Mouse (Mus musculus) liver, adult 2 months (tissue): Measurements from ENCODE around the gene Anapc16. TPM values are rescaled to one million over a fixed set of nuclear protein-coding genes. Genes with fewer than 3 reads are reported as not detected.

Source experiments
- DNase-seq: peaks from one replicate; pipeline ENCODE4 v3.0.0-alpha.2; 2011; ENCODE audit warnings: low read depth, low spot score; ENCODE audit errors: extremely low read depth
- H3K27ac ChIP-seq: fragments of 200-500 bp; replicated peaks from 2 replicates; pipeline ENCODE4 v1.5.1; 2012; ENCODE audit warnings: low read depth, mild to moderate bottlenecking, control low read depth, inconsistent platforms, low read length; ENCODE audit not compliant: insufficient read depth
- H3K27me3 ChIP-seq: fragments of 200-500 bp; 2 replicates; pipeline ENCODE4 v1.6.1; 2012; ENCODE audit warnings: mild to moderate bottlenecking, moderate library complexity, low read length, inconsistent platforms; ENCODE audit not compliant: control insufficient read depth, insufficient read depth
- H3K36me3 ChIP-seq: fragments of 200-500 bp; 2 replicates; pipeline ENCODE4 v1.6.1; 2012; ENCODE audit warnings: low read length, inconsistent platforms; ENCODE audit not compliant: control insufficient read depth, insufficient read depth
- H3K4me1 ChIP-seq: fragments of 200-500 bp; 2 replicates; pipeline ENCODE4 v1.6.1; 2011; ENCODE audit warnings: low read length; ENCODE audit not compliant: control insufficient read depth, insufficient read depth
- H3K4me3 ChIP-seq: fragments of 200-500 bp; 2 replicates; pipeline ENCODE4 v1.5.1; 2011; ENCODE audit warnings: low read depth, mild to moderate bottlenecking, control low read depth, low read length, moderate library complexity; ENCODE audit not compliant: insufficient read depth
- H3K79me2 ChIP-seq: fragments of 200-500 bp; 2 replicates; pipeline ENCODE4 v1.6.1; 2012; ENCODE audit warnings: inconsistent platforms, mild to moderate bottlenecking, low read length, moderate library complexity; ENCODE audit not compliant: control insufficient read depth, insufficient read depth
- H3K9ac ChIP-seq: fragments of 200-500 bp; 2 replicates; pipeline ENCODE4 v1.6.1; 2012; ENCODE audit warnings: low read depth, mild to moderate bottlenecking, control low read depth, inconsistent platforms, low read length
- CTCF ChIP-seq: fragments of 200-500 bp; IDR thresholded peaks from 2 replicates; pipeline ENCODE4 v1.5.1; 2011; ENCODE audit warnings: low read depth, low read length, control low read depth
- POLR2A ChIP-seq: fragments of 200-500 bp; IDR thresholded peaks from 2 replicates; pipeline ENCODE4 v1.6.1; 2011; ENCODE audit warnings: low read length, control low read depth; ENCODE audit not compliant: insufficient read depth; ENCODE audit errors: extremely low read depth
- WGBS: fragments of 180-500 bp; shearing (Covaris S2); methylation state at CpG from one replicate; pipeline ENCODE4 v1.1.7; 2018; 5-methylcytosine and 5-hydroxymethylcytosine counted together
- polyA plus RNA-seq: library from polyadenylated mRNA; depleted of rRNA; stranded (reverse); fragments of >200 nt; gene quantifications from 2 replicates; pipeline ENCODE4 v1.2.3, GENCODE M21; 2012; rRNA removed
- total RNA-seq: library from RNA; depleted of rRNA; stranded (reverse); fragments of >200 nt; gene quantifications from 2 replicates; pipeline ENCODE4 v1.2.3, GENCODE M21; 2014; rRNA removed

The Anapc16 gene
- total and polyA plus RNA-seq, 2 experiments = 22.8 to 48.9 TPM

DNA sequence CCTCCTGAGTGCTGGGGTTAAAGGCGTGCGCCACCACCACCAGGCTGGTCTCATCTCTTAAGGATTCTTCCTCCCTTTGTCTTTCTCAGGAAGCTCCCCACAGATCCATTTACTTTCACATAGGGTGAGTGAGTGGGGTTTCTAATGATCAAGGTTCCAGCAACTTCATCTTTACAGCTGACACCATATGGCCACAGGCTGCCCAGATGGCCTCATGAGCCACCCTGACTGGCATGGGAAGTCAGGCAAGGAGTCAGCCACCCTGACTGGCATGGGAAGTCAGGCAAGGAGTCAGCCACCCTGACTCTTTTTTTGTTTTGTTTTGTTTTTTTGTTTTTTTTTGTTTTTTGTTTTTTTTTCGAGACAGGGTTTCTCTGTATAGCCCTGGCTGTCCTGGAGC lies 57.5 kb downstream of the Anapc16 start:
- DNase-seq = no peak
- no peaks in the 10 kb centered on the region for H3K27me3 ChIP-seq
- TF ChIP-seq CTCF (no peak), POLR2A (no peak)
- H3K27ac ChIP-seq = no peak overlapping the region
- 95% methylated on average over 3 of the region's 3 CpGs for WGBS
- no peaks in the 10 kb centered on the region for H3K79me2 ChIP-seq
- H3K36me3 ChIP-seq = no peaks in the 10 kb centered on the region
- peaks cover 15% of the 10 kb centered on the region for H3K4me1 ChIP-seq
- no peak overlapping the region for H3K9ac ChIP-seq
- no peak overlapping the region for H3K4me3 ChIP-seq

DNA sequence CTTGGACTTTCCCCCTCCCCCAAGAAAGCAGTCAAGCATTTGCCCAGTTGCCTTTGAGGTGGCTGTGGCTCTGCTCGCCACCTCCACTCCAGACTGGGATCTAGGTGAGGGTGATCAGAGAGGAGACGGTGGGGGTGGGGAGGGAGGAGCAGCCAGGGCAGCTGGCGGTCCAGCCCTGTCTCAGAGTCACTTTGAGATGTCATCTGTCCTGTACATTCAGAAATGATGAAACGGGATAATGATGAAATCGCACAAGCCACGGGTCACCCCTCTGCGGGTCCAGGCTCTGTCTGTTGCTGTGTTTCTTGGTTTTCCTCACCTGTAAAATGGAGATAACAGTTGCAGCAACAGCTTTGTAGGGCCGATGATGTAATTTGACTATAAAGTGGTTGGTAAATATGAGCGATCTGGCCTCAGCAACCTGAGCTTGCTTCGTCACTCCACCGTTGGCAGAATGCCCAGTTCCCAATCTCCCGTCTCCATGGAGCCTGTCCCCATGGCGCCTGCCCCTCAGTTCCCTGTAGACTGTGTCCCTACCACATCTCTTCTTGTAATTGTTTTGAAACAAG lies 59.4 kb downstream of the Anapc16 start:
- H3K4me3 ChIP-seq = no peak overlapping the region; the same call in 1 of the 2 replicates
- 12% methylated on average over 13 of the region's 13 CpGs for WGBS
- peak; percentile 83 for DNase-seq
- H3K27me3 ChIP-seq = no peaks in the 10 kb centered on the region
- TF ChIP-seq CTCF = no peak
- TF ChIP-seq POLR2A = no peak
- H3K4me1 ChIP-seq = peaks cover 9% of the 10 kb centered on the region
- no peaks in the 10 kb centered on the region for H3K79me2 ChIP-seq
- peak overlapping the region; percentile 14; the same call in 1 of the 2 replicates for H3K9ac ChIP-seq
- H3K27ac ChIP-seq = no peak overlapping the region
- H3K36me3 ChIP-seq = no peaks in the 10 kb centered on the region

DNA sequence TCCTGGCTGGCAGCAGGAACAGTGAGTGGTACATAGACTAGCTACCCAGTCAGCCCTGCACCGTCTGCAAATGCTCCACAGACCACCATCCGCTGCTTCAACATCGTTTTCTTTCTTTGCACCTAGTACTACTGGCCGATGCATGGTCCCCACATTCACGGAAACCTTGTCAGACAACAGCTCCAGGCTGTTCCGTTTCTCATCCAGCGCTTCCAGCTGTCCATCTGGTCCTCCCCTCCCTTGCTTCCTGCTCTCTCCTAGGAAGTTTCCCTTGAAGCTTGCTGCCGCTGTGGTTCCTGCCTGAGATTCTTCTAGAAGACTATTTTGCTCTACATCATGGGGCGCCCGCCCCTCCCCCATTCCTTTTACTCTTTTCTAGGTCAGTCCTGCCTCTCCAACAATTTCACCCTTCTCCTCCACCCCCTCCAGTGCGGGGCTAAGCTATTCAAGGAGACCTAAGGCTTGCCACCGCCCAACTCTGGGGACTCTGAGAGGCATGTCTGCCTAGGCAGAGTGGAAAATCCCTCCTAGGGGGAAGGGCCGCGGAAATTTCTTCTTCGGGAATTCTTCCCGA lies 60.0 kb downstream of the Anapc16 start:
- Histone ChIP-seq H3K79me2 (no peaks in the 10 kb centered on the region), H3K4me3 (no peak overlapping the region), H3K9ac (peak overlapping the region; percentile 14; the same call in 1 of the 2 replicates), H3K27ac (no peak overlapping the region), H3K4me1 (peaks cover 9% of the 10 kb centered on the region), H3K27me3 (no peaks in the 10 kb centered on the region), H3K36me3 (no peaks in the 10 kb centered on the region)
- DNase-seq = no peak
- 6% methylated on average over 16 of the region's 16 CpGs for WGBS
- TF ChIP-seq POLR2A (no peak), CTCF (no peak)

DNA sequence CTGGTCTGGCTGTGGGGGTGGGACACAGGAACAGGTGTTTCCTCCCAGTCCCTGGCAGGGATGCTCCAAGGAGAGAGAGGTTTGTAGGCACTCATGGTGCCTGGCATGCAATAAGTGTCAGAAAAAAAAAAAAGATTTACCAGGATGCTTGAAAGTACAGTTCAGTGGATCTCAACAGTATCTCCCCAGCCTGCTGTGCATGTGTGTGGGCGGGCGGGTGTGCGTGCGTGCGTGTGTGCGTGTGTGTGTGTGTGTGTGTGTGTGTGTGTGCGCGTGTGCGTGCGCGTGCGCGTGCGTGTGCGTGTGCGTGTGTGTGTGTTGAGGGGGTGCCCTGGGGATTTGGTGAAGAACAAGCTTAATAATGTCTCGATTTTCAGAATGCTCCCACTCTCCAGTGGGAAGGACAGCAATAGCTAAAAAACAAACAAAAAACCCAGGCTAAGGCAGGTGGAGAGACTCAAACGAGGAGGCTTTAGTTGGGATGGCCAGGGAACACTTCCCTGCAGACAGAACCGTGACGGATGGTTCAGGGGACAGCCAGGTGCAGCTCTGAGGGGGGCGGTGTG lies 60.6 kb downstream of the Anapc16 start:
- Histone ChIP-seq H3K27ac (no peak overlapping the region), H3K79me2 (no peaks in the 10 kb centered on the region), H3K4me3 (no peak overlapping the region), H3K4me1 (peaks cover 9% of the 10 kb centered on the region), H3K36me3 (no peaks in the 10 kb centered on the region), H3K27me3 (no peaks in the 10 kb centered on the region), H3K9ac (no peak overlapping the region)
- DNase-seq = no peak
- 61% methylated on average over 21 of the region's 21 CpGs for WGBS
- TF ChIP-seq POLR2A (no peak), CTCF (no peak)

DNA sequence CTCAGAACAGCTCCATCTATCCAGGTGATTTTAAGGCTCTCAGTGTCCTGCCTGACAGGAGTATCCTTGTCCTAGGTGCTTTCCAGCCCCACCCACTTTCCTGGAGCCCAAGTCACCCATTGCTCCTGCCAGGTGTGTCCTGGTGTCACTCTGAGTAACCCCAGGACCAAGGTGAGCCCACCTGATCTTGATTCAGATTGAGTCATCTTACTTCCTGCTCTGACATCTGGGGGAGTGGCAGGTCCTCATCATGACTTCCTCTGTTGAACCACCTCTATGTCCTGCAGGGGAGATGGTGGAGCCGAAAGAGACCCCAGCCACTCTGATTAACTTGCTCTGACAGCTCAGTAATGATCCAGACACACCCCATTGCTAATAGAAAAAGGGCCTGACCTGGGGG lies 63.9 kb downstream of the Anapc16 start:
- WGBS = 86% methylated on average over 1 of the region's 1 CpGs

DNA sequence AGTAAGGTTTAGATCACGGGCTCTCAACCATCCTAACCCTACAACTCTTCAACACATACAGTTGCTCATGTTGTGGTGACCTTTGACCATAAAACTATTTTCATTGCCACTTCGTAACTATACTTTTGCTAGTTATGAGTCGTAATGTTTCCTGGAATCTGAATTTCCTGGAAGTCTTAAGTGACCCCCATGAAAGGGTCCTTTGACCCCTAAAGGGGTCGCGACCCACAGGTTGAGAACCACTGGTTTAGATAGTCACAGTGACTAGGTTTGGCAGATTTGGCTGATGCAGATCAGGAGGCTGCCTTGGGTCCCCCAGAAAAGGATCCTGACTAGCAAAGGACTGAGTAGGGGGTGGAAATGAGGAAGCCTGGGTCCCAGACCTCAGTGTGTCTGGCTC lies 64.3 kb downstream of the Anapc16 start:
- no peak for TF ChIP-seq POLR2A
- Histone ChIP-seq H3K9ac (no peak overlapping the region), H3K4me3 (no peak overlapping the region), H3K27ac (no peak overlapping the region), H3K36me3 (no peaks in the 10 kb centered on the region), H3K27me3 (no peaks in the 10 kb centered on the region), H3K4me1 (peaks cover 9% of the 10 kb centered on the region), H3K79me2 (no peaks in the 10 kb centered on the region)
- 85% methylated on average over 5 of the region's 5 CpGs for WGBS
- DNase-seq = no peak

More for the DNA sequence above, 63.9 kb downstream of the Anapc16 start:
- TF ChIP-seq CTCF (no peak), POLR2A (no peak)
- Histone ChIP-seq H3K9ac (no peak overlapping the region), H3K4me1 (peaks cover 9% of the 10 kb centered on the region), H3K79me2 (no peaks in the 10 kb centered on the region), H3K36me3 (no peaks in the 10 kb centered on the region), H3K27ac (no peak overlapping the region), H3K27me3 (no peaks in the 10 kb centered on the region), H3K4me3 (no peak overlapping the region)
- no peak for DNase-seq

Other genes starting within 250 kb of the Anapc16 start
- gene Dnajb12, start 123.6 kb downstream of the Anapc16 start, total RNA-seq = 22.4 and 27.7 TPM in 2 replicates
- 47.0 and 56.9 TPM in 2 replicates for gene Dnajb12, start 123.6 kb downstream of the Anapc16 start, polyA plus RNA-seq
- gene Ddit4, start 51.3 kb downstream of the Anapc16 start, total RNA-seq = 5.2 and 8.8 TPM in 2 replicates
- gene Ddit4, start 51.3 kb downstream of the Anapc16 start, polyA plus RNA-seq = 13.6 and 16.4 TPM in 2 replicates
- gene Ascc1, start 330 bp downstream of the Anapc16 start, total RNA-seq = 8.5 and 10.8 TPM in 2 replicates
- 12.9 and 15.6 TPM in 2 replicates for gene Ascc1, start 330 bp downstream of the Anapc16 start, polyA plus RNA-seq
- 0.18 and 0.40 TPM in 2 replicates for gene Spock2, start 103.1 kb upstream of the Anapc16 start, total RNA-seq
- gene Spock2, start 103.1 kb upstream of the Anapc16 start, polyA plus RNA-seq = 0.34 and 0.40 TPM in 2 replicates
- gene Chst3, start 216.1 kb upstream of the Anapc16 start, total RNA-seq = 0.09 and 0.13 TPM in 2 replicates
- gene Chst3, start 216.1 kb upstream of the Anapc16 start, polyA plus RNA-seq = 0.20 and 0.43 TPM in 2 replicates